Mouse (Mus musculus) lung, adult 18-20 months (tissue): ENCODE measurements around the gene Gm20388.

Source experiments
- DNase-seq, 2 experiments: peaks; one replicate each; pipeline ENCODE4 v3.0.0; 2022; ENCODE audit warnings: mixed read lengths in 2 of 2

Gm20388 gene

GRCm38 (mm10) chr8:122320541-122320940 is 2409.9 kb downstream of the Gm20388 start:
- no peak for DNase-seq

DNA sequence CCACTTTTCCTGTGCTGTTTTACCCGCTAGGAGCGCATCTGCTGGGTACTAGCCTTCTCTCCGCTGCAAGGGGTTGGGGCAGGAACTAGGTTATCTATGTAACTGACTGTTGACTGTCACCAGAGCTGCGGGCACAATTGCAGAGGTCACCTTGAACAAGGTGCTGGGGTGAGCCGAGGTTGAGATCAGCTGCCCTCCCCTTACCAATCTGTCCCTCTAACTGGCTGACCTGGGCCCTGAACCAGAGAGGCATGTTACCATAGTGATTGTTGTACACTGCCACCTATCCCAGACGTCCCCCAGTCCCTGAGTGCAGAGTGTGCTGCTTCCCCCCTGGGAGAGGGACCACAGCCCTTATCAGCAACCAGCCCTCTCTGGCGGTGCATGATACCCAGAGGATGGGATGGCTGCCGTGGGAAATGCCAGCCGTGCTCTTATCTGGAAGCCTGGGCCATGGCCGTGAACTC is 2410.8 kb downstream of the Gm20388 start:
- no peak for DNase-seq

GRCm38 (mm10) chr8:122322126-122322525 is 2411.5 kb downstream of the Gm20388 start:
- no peak for DNase-seq

DNA sequence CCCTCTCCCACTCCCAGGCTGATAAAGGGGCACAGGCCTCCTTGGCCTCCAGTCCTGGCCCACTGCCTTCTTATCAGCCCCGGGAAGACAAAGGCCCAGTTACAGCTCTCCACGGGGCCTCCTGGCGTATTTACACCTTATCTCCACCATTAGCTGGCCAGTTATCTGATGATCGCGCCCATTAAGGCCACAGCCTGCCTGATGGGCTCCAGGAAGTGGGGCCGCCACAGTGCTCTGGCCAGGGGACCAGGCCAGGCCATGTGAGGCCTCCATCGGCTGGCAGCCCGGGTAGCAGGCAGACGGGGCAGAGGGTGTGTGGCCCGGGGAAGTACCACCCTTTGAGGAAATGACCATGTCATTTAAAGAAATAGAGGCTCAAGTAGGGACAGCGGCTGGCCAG is 2412.2 kb downstream of the Gm20388 start:
- peak in 1 of 2 experiments; percentile 42 for DNase-seq

- peak in 1 of 2 experiments; percentile 31 for DNase-seq
These were observed 2413.3 kb downstream of the Gm20388 start for GRCm38 (mm10) chr8:122323951-122324402.

- peak in 1 of 2 experiments; percentile 57 for DNase-seq
These were observed 2414.6 kb downstream of the Gm20388 start for GRCm38 (mm10) chr8:122325196-122325595.

GRCm38 (mm10) chr8:122326114-122326542 is 2415.5 kb downstream of the Gm20388 start:
- DNase-seq = no peak

- no peak for DNase-seq
These were observed 2418.4 kb downstream of the Gm20388 start for GRCm38 (mm10) chr8:122329072-122329471.

- DNase-seq = no peak
These were observed 2419.1 kb downstream of the Gm20388 start for GRCm38 (mm10) chr8:122329553-122330239.

DNA sequence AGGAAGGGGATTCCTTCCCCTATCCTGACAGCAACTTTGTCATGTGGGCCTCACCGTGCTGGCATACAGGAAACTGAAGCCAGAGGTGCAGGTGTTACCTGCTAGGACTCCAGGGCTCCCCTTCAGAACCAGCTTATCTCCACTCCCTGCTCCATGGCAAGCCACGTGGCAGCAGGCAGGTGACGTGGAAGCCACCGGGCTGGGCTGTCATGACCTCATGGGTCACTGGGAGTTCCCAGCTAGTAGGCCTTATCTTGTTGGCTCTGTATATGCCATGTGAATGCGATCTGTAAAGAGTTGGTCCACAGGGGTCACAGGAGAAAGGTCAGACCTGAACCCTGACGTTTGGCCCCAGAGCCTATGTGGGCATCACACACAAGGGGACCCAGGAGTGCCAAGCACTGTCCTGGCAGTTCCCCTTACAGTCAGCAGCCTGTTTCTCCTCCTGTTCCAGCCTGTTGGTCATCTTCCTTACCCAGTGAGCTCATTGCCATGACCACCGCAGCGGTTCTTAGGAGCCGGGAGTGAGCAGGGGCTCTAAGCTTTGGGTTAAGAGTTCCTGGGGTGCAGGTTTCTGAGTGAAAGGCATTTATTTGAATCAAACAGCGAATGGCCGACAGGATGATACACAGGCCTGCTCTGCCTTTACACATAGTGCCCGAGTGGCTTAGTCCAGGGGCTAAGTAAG is 2419.9 kb downstream of the Gm20388 start:
- DNase-seq = no peak

GRCm38 (mm10) chr8:122331134-122331523 is 2420.5 kb downstream of the Gm20388 start:
- DNase-seq = peak; percentile 60 to 65

- DNase-seq = peak; percentile 80 to 84
These were observed 2422.3 kb downstream of the Gm20388 start for GRCm38 (mm10) chr8:122332753-122333506.

- no peak for DNase-seq
These were observed 2422.9 kb downstream of the Gm20388 start for GRCm38 (mm10) chr8:122333531-122333930.

DNA sequence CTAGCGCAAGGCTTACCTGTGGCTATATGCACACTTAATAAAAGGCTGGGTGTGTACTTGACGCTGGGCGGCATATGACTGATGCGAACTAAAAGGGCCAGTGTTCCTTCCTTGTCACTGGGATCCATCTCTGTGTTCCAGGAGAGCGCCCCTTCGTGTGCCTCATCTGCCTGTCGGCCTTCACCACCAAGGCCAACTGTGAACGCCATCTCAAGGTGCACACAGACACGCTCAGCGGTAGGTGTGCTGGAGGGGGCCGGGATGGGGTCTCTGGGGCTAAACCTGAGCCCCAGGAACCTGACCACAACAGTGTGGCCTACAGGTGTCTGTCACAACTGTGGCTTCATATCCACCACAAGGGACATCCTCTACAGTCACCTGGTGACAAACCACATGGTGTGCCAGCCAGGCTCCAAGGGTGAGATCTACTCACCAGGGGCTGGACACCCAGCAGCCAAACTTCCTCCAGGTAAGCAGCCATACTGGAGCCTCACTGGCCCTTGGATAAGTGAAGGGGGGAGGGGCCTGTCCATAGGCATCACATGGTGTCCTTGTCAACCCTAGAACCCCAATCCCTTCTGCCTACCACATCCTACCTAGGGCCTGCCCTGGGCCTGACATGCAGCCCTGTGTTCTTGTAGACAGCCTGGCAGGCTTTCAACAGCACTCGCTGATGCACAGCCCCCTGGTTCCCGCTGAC is 2424.3 kb downstream of the Gm20388 start:
- no peak for DNase-seq

DNA sequence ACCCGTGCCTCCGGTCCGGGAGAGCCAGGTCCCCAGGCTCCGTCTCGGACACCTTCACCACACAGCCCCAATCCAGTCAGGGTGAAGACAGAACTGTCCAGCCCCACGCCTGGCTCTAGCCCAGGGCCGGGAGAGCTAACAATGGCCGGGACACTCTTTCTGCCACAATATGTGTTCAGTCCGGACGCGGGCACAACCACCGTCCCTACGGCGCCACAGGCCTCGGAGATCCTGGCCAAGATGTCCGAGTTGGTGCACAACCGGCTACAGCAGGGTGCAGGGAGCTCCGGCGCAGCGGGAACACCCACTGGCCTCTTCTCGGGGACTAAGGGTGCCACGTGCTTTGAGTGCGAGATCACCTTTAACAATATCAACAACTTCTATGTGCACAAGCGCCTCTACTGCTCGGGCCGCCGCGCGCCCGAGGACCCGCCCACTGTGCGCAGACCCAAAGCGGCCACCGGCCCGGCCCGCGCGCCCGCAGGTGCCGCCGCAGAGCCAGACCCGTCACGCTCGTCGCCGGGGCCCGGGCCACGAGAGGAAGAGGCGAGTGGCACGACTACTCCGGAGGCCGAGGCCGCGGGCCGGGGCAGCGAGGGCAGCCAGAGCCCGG is 2425.1 kb downstream of the Gm20388 start:
- DNase-seq = peak; percentile 59 to 61

- peak; percentile 45 to 56 for DNase-seq
These were observed 2425.7 kb downstream of the Gm20388 start for GRCm38 (mm10) chr8:122336251-122336910.

GRCm38 (mm10) chr8:122338852-122339251 is 2428.2 kb downstream of the Gm20388 start:
- DNase-seq = no peak

GRCm38 (mm10) chr8:122340761-122341160 is 2430.1 kb downstream of the Gm20388 start:
- DNase-seq = no peak

GRCm38 (mm10) chr8:122341790-122342189 is 2431.1 kb downstream of the Gm20388 start:
- DNase-seq = no peak

- DNase-seq = no peak
These were observed 2431.7 kb downstream of the Gm20388 start for GRCm38 (mm10) chr8:122342362-122342761.

DNA sequence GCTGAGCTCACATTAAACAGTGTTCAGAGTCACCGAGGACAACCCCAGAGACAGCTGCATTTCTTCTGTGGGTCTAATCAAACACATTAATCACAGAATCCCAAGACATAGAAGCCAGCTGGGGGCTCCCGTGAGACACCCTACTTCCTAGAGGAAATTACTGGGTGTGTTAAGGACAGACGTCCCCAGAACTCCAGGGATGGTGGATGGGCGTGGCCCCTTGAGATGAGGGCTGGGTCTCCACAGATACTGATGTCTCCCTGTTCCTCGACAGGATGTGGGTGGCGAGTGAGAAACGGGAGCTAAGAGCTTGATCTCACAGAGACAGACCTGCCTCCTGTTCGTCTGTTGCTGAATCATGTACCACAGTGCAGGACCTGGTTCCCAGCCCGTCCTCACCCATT is 2432.2 kb downstream of the Gm20388 start:
- DNase-seq = peak in 1 of 2 experiments; percentile 45

- no peak for DNase-seq
These were observed 2432.7 kb downstream of the Gm20388 start for GRCm38 (mm10) chr8:122343341-122343740.
